Mouse (Mus musculus) c-Kit-positive CD71-negative TER-119-negative erythroid progenitor cells, embryonic 14.5 days (primary cell): ENCODE measurements at regions not wholly inside any gene's neighbourhood (a gene's known extent, or its start where the extent isn't known, plus 50 kb on each side); places are given as distances from the start of the nearest gene placed in this dataset.

Source experiments
- DNase-seq: peaks from one replicate; pipeline ENCODE4 v3.0.0-alpha.2; 2013; ENCODE audit warnings: low read depth

GRCm38 (mm10) chr13:25560339-25560738 lies 290.0 kb upstream of the Nrsn1 start:
- DNase-seq = no peak

GRCm38 (mm10) chr13:25554962-25555361 lies 284.7 kb upstream of the Nrsn1 start:
- no peak for DNase-seq

- DNase-seq = no peak
These were observed 278.2 kb upstream of the Nrsn1 start for GRCm38 (mm10) chr13:25548551-25548950.

- no peak for DNase-seq
These were observed 277.1 kb upstream of the Nrsn1 start for GRCm38 (mm10) chr13:25547150-25548145.

GRCm38 (mm10) chr13:25524094-25524493 lies 253.8 kb upstream of the Nrsn1 start:
- no peak for DNase-seq

GRCm38 (mm10) chr13:25507355-25507754 lies 237.1 kb upstream of the Nrsn1 start:
- DNase-seq = no peak

GRCm38 (mm10) chr13:25494492-25495034 lies 224.3 kb upstream of the Nrsn1 start:
- no peak for DNase-seq

GRCm38 (mm10) chr13:25490036-25490435 lies 219.7 kb upstream of the Nrsn1 start:
- DNase-seq = no peak

- DNase-seq = no peak
These were observed 213.0 kb upstream of the Nrsn1 start for GRCm38 (mm10) chr13:25483309-25483708.

GRCm38 (mm10) chr13:25451917-25452316 lies 181.6 kb upstream of the Nrsn1 start:
- DNase-seq = no peak

- no peak for DNase-seq
These were observed 181.1 kb upstream of the Nrsn1 start for GRCm38 (mm10) chr13:25451357-25451861.

GRCm38 (mm10) chr13:25429701-25430418 lies 159.6 kb upstream of the Nrsn1 start:
- DNase-seq = no peak

- DNase-seq = no peak
These were observed 133.0 kb upstream of the Nrsn1 start for GRCm38 (mm10) chr13:25403182-25403795.

- no peak for DNase-seq
These were observed 132.4 kb upstream of the Nrsn1 start for GRCm38 (mm10) chr13:25402691-25403090.

- DNase-seq = no peak
These were observed 131.7 kb upstream of the Nrsn1 start for GRCm38 (mm10) chr13:25401936-25402504.

GRCm38 (mm10) chr13:25392770-25393290 lies 122.5 kb upstream of the Nrsn1 start:
- no peak for DNase-seq

- no peak for DNase-seq
These were observed 92.3 kb upstream of the Nrsn1 start for GRCm38 (mm10) chr13:25362627-25362967.

- no peak for DNase-seq
These were observed 91.7 kb upstream of the Nrsn1 start for GRCm38 (mm10) chr13:25361850-25362626.

GRCm38 (mm10) chr13:25347558-25347957 lies 77.3 kb upstream of the Nrsn1 start:
- DNase-seq = no peak

GRCm38 (mm10) chr13:25343309-25343708 lies 73.0 kb upstream of the Nrsn1 start:
- no peak for DNase-seq

GRCm38 (mm10) chr13:25341826-25342225 lies 71.5 kb upstream of the Nrsn1 start:
- no peak for DNase-seq
